ENCODE assay signal across 19 mouse cellular contexts in the genomic region with DNA sequence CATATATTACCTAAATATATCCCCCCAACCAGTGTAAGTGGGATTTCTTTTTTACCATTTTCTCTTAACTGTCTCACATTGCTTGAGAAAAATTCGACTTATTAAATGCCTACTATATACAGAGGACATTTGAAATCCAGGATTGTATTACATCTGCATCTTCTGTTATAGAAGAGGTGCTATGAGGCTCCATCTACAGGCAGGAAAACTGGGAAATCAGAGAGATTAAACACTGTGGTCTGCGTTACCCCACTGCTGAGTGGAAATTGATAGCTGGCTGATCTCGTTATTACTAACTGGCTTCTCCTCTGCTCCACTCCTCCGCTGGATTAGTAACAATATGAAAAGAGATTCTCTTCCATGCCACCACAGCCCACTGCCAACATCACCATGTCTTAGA. TPM values are rescaled to one million over a fixed set of nuclear protein-coding genes. Genes with fewer than 3 reads are reported as not detected.
"Had no signal": no experiment of that assay in that cellular context is flagged by ENCODE, and none has a peak within 500 bp of the region (broad histone marks: within the 10 kb centered on the region; RNA-seq: fewer than 3 reads in every experiment).

No protein-coding gene starts in this region.

- H3K9me3 ChIP-seq: kidney, embryonic 15.5 days; limb, embryonic 12.5 days; midbrain, embryonic 13.5 days; stomach, embryonic 15.5 days had no signal

- H3K9ac ChIP-seq: kidney, embryonic 15.5 days; limb, embryonic 12.5 days; midbrain, embryonic 13.5 days; stomach, embryonic 15.5 days had no signal

- H3K36me3 ChIP-seq: kidney, embryonic 15.5 days; limb, embryonic 12.5 days; midbrain, embryonic 13.5 days; stomach, embryonic 15.5 days had no signal

- H3K4me2 ChIP-seq: kidney, embryonic 15.5 days; limb, embryonic 12.5 days; midbrain, embryonic 13.5 days; stomach, embryonic 15.5 days had no signal

- H3K4me1 ChIP-seq: kidney, embryonic 15.5 days; limb, embryonic 12.5 days; midbrain, embryonic 13.5 days; stomach, embryonic 15.5 days had no signal

- ATAC-seq: inflammation-experienced regulatory T-cells, adult 6 months; midbrain, embryonic 13.5 days had no signal

- H3K27me3 ChIP-seq: kidney, embryonic 15.5 days; limb, embryonic 12.5 days; midbrain, embryonic 13.5 days; stomach, embryonic 15.5 days had no signal

- H3K4me3 ChIP-seq: kidney, embryonic 15.5 days; limb, embryonic 12.5 days; midbrain, embryonic 13.5 days; stomach, embryonic 15.5 days had no signal

- H3K27ac ChIP-seq: kidney, embryonic 15.5 days; limb, embryonic 12.5 days; midbrain, embryonic 13.5 days; stomach, embryonic 15.5 days had no signal

- DNase-seq: kidney, adult 11 months; kidney, postnatal 14 days; lung, adult 18-20 months; right cerebral cortex, postnatal 14 days; thymus, adult 2 months; thymus, postnatal 36 days had no signal

RNA-seq across cellular contexts. Expression of gene C8a, which starts 0.4 kb away (rescaled TPM):
- total RNA-seq: layer of hippocampus, postnatal 10 days; left cerebral cortex, postnatal 36 days; megakaryocyte-erythroid progenitor cell, adult 5-6 weeks had no signal
- polyA plus RNA-seq: inflammation-experienced regulatory T-cells, adult 6 months; limb, embryonic 12.5 days; midbrain, embryonic 13.5 days; neural tube, embryonic 14.5 days; spleen, adult 2 months; thymus, adult 2 months had no signal

RNA-seq across cellular contexts. Expression of gene Gm17662, which starts 18.7 kb away (rescaled TPM):
- total RNA-seq: layer of hippocampus, postnatal 10 days; left cerebral cortex, postnatal 36 days; megakaryocyte-erythroid progenitor cell, adult 5-6 weeks had no signal
- polyA plus RNA-seq: inflammation-experienced regulatory T-cells, adult 6 months; kidney, embryonic 15.5 days; large intestine, adult 2 months; limb, embryonic 12.5 days; lung, embryonic 16.5 days; midbrain, embryonic 13.5 days; neural tube, embryonic 14.5 days; spleen, adult 2 months; stomach, embryonic 15.5 days; testis, adult 2 months; thymus, adult 2 months had no signal

RNA-seq across cellular contexts. Expression of gene Fyb2, which starts 37.4 kb away (rescaled TPM):
- total RNA-seq: megakaryocyte-erythroid progenitor cell, adult 5-6 weeks had no signal
- polyA plus RNA-seq: inflammation-experienced regulatory T-cells, adult 6 months had no signal
